Mouse (Mus musculus): ENCODE data around the gene Trim13. TPM values are rescaled to one million over a fixed set of nuclear protein-coding genes. Genes with fewer than 3 reads are reported as not detected.
"Not testable (repeated sequence)": the region's sequence is repeated elsewhere in the genome, so short reads cannot be mapped to it uniquely, and the experiment has no call there.

The Trim13 gene
- polyA plus RNA-seq (2016; fragmentation: Nextera tagmentation; extraction: Ambion mirVana), result 15.2 and 22.6 TPM in 2 replicates

DNA sequence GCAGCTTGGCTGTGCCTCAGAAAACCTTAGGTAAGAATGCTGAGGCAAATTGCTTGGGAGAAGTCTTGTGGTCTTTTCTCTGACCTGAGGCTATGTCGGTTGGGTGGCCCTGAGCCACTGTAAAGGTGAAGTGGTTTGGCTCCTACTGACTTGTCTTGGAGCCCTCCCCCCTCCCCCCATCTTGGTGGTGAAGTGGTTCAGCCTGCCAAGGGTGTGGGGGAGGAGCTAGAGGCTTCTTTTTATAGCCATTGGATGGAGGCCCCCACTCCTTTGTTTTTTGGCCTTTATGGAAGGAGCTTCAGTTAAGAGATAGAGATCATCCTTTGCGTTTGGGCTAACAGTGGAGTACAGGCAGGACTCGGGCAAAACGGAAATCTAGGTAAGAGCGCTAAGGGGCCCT is at the start of gene Trim13:
TSS of gene Trim13 (plus strand) at position 280 of the 400 bp plus-strand sequence.
- 48% methylated on average over 5 of the region's 5 CpGs for WGBS
- Histone ChIP-seq H3K4me3 (peak within 1 kb of the TSS; percentile 74), H3K36me3 (no peaks in the 10 kb centered on the region), H3K9me3 (no peaks in the 10 kb centered on the region), H3K4me1 (replicated peaks) (peaks cover 9% of the 10 kb centered on the region), H3K27me3 (ENCODE audit: insufficient read depth, poor library complexity, severe bottlenecking) (no peaks in the 10 kb centered on the region), H3K27ac (peak within 1 kb of the TSS; percentile 89)
- DNase-seq (ENCODE audit: low spot score), result no peak

DNA sequence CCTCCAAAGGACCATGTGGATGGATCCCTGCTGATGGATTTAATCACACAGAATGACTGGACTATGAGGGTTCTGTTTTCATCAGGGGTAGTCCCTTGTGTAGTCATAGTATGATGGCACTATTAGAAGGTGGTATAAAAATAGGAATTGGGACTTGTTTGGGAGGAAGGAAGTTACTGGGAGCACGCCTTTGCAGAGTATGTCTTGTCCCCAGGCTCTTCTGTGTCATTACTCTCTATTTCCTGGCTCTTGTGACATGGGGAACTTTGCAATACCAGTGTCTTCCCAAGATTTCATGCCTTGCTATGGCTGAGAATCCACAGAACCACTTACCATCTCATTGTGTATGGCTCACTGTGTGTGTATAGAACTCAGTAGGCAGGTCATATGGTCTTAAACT is 49.4 kb upstream of the Trim13 start:
- Histone ChIP-seq H3K27ac (no peak overlapping the region), H3K4me1 (replicated peaks) (no peaks in the 10 kb centered on the region), H3K36me3 (peaks cover 11% of the 10 kb centered on the region; the same call in 1 of the 2 replicates), H3K9me3 (no peaks in the 10 kb centered on the region), H3K4me3 (no peak overlapping the region), H3K27me3 (ENCODE audit: insufficient read depth, poor library complexity, severe bottlenecking) (no peaks in the 10 kb centered on the region)
- 89% methylated on average over 1 of the region's 1 CpGs for WGBS
- DNase-seq (ENCODE audit: low spot score), result no peak

DNA sequence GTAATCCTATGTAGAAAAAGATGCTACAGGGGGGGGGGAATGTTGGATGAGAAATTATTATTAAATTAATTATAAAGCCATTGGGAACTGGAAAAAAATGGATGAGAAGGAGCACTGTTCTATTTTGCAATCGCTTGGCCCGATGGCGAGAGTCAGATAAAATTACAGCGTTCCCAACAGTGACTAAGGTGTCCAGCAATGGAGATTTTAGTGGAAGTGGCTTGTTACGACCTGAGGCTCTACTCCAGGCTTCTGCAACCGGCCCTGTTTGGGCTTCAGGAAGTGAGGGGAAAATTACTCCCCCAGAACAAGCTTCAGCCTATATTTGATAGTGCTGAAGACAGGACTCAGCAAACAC is 42.1 kb upstream of the Trim13 start:
- DNase-seq (ENCODE audit: low spot score), result no peak
- H3K9me3 ChIP-seq, result no peaks in the 10 kb centered on the region
- H3K27ac ChIP-seq, result peak overlapping the region; percentile 90
- WGBS, result 11% methylated on average over 6 of the region's 6 CpGs
- peak overlapping the region; percentile 72 for H3K4me3 ChIP-seq
- H3K4me1 ChIP-seq (replicated peaks), result peaks cover 18% of the 10 kb centered on the region
- H3K36me3 ChIP-seq, result no peaks in the 10 kb centered on the region
- peaks cover 14% of the 10 kb centered on the region for H3K27me3 ChIP-seq (ENCODE audit: insufficient read depth, poor library complexity, severe bottlenecking)

DNA sequence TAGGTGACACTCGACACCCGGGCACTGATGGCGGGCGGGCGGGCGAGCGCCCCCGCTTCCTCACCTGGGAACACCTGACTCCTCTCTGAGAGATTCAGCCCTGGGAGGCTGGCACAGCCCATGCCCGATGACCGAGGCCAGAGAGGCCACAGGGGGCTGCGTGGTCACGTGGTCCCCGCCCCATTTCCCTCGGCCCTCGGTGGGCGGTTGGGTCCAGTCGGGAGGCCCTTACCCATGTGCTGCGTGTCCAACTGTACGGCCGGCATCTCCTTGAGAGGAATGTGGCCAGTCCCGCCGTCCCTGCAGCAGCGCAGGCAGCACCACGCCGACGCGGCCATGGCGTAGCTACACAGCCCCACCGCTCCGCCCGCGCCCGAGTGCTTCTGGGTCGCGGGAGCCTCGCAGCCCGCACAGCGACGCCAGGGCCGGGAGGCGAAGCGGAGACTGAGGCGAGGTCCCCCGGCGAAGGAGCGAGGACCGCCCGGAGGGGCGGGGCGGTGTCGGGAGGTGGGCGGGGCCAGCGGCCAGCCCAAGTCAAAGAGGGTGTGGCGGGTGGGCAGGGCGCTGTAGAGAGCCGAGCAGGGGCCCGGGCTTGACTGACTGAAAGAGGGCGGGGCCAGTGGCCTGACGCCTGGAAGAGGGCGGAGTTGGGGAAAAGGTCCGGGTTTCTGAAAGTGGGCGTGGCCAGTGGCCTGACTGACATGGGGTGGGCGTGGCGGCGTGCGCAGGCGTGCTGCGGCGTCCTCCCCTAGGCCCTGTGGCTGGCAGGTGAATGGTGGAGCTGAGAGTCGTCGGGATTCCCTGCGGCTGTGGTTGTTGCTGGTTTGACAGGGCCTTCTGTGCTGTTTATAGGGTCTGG is 41.5 kb upstream of the Trim13 start, which contains the start of gene Spryd7:
TSS of gene Spryd7 (minus strand) at position 598 of the 859 bp plus-strand sequence.
- H3K27ac ChIP-seq, result peak within 1 kb of the TSS; percentile 90
- under 1% methylated on average over 72 of the region's 72 CpGs for WGBS
- DNase-seq (ENCODE audit: low spot score), result peak; percentile 99
- no peaks in the 10 kb centered on the region for H3K36me3 ChIP-seq
- peaks cover 18% of the 10 kb centered on the region for H3K4me1 ChIP-seq (replicated peaks)
- H3K9me3 ChIP-seq, result no peaks in the 10 kb centered on the region
- H3K27me3 ChIP-seq (ENCODE audit: insufficient read depth, poor library complexity, severe bottlenecking), result peaks cover 14% of the 10 kb centered on the region
- H3K4me3 ChIP-seq, result peak within 1 kb of the TSS; percentile 72

DNA sequence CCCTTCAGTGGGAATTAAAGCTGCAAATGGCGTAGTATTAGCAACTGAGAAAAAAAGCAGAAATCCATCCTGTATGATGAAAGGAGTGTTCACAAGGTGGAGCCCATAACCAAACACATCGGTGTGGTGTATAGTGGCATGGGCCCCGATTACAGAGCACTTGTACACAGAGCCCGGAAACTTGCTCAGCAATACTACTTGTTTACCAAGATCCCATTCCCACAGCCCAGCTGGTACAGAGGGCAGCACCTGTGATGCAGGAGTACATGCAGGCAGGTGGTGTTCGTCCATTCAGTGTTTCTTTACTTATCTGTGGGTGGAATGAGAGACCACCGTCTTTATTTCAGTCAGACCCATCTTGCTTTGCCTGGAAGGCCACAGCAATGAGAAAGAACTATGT is 39.1 kb upstream of the Trim13 start:
- Histone ChIP-seq H3K27me3 (ENCODE audit: insufficient read depth, poor library complexity, severe bottlenecking) (peaks cover 14% of the 10 kb centered on the region), H3K4me3 (no peak overlapping the region), H3K9me3 (no peaks in the 10 kb centered on the region), H3K36me3 (no peaks in the 10 kb centered on the region), H3K27ac (no peak overlapping the region), H3K4me1 (replicated peaks) (peaks cover 18% of the 10 kb centered on the region)
- 91% methylated on average over 6 of the region's 6 CpGs for WGBS
- no peak for DNase-seq (ENCODE audit: low spot score)

DNA sequence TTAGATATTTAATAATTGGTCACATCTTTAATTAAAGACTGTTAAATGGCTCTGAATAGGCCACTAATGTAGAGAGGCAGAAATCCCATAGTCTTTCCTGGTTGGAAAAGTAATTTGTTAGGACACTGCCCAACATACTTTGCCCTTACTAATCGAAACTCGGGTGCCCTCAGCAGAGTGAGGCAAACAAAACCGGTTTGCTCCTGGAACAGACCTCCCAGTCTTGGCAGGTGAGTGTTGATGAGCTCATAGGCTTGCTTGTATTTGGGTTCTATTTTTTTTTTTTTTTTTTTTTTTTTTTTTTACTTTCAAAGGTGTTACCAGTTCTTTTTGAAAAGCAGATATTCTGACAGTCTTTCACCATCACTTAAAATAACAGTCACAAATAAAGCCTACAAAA is 38.2 kb upstream of the Trim13 start:
- Histone ChIP-seq H3K4me3 (no peak overlapping the region), H3K27ac (no peak overlapping the region), H3K4me1 (replicated peaks) (peaks cover 18% of the 10 kb centered on the region), H3K27me3 (ENCODE audit: insufficient read depth, poor library complexity, severe bottlenecking) (peaks cover 14% of the 10 kb centered on the region), H3K36me3 (no peaks in the 10 kb centered on the region), H3K9me3 (no peaks in the 10 kb centered on the region)
- no peak for DNase-seq (ENCODE audit: low spot score)
- 69% methylated on average over 3 of the region's 3 CpGs for WGBS

DNA sequence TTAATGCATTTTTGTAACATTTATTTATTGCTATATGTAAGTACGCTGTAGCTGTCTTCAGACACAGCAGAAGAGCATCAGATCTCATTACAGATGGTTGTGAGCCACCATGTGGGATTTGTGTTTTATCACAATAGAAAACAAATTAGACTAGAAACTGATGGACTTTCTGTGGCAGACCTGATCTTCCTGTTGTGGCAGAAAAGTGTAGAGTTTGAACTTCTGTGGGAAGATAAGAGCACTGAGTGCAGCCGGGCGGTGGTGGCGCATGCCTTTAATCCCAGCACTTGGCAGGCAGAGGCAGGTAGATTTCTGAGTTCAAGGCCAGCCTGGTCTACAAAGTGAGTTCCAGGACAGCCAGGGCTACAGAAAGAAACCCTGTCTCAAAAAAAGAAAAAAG is 31.8 kb upstream of the Trim13 start:
- DNase-seq (ENCODE audit: low spot score); H3K9me3 ChIP-seq; H3K4me1 ChIP-seq (replicated peaks); H3K36me3 ChIP-seq; H3K4me3 ChIP-seq; H3K27ac ChIP-seq; H3K27me3 ChIP-seq (ENCODE audit: insufficient read depth, poor library complexity, severe bottlenecking): not testable (repeated sequence)
- 96% methylated on average over 4 of the region's 4 CpGs for WGBS

DNA sequence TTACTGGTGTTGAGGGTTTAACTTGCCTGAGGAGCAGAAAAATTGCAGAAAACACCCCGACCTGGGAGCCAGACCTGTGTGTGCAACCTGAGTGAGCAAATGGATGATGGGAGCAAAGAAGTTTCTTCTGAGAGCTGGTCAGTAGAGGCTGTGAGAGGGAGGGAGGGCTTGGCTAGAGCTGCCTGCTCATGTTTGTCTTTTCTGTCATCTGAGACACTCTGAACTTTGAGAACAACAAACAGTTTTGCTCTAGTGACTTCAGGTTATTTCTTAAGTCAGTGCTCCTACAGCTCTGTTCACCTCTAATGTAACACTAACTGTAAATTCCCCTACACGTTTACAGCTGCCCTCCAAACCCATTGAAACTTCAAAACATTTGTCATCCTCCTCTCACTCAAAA is 28.7 kb upstream of the Trim13 start:
- Histone ChIP-seq H3K9me3 (no peaks in the 10 kb centered on the region), H3K36me3 (no peaks in the 10 kb centered on the region), H3K27me3 (ENCODE audit: insufficient read depth, poor library complexity, severe bottlenecking) (no peaks in the 10 kb centered on the region), H3K4me1 (replicated peaks) (no peaks in the 10 kb centered on the region), H3K27ac (no peak overlapping the region), H3K4me3 (no peak overlapping the region)
- WGBS, result 71% methylated on average over 2 of the region's 2 CpGs
- no peak for DNase-seq (ENCODE audit: low spot score)

DNA sequence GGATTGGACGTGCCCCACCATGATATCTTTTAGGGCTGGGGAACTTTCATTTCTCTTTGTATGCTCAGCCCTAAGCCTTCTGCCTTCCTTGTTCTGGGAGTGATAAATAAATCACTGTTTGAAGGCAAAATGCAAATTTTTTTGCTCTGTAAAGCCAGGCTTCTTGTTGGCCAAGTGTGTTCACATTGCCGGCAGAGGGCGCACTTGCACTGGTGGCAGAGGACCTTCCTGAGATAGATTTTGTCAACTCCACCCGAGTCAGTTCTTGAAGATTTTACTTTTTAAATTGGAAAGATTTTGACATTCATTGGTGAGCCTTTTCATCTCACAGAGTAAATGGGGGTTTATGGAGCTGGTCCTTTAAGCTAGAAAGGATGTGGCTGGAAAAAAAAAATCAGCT is 26.7 kb upstream of the Trim13 start:
- no peaks in the 10 kb centered on the region for H3K36me3 ChIP-seq
- DNase-seq (ENCODE audit: low spot score), result peak; percentile 81
- no peak overlapping the region for H3K27ac ChIP-seq
- no peaks in the 10 kb centered on the region for H3K9me3 ChIP-seq
- H3K4me1 ChIP-seq (replicated peaks), result no peaks in the 10 kb centered on the region
- no peak overlapping the region for H3K4me3 ChIP-seq
- 19% methylated on average over 4 of the region's 4 CpGs for WGBS
- no peaks in the 10 kb centered on the region for H3K27me3 ChIP-seq (ENCODE audit: insufficient read depth, poor library complexity, severe bottlenecking)

DNA sequence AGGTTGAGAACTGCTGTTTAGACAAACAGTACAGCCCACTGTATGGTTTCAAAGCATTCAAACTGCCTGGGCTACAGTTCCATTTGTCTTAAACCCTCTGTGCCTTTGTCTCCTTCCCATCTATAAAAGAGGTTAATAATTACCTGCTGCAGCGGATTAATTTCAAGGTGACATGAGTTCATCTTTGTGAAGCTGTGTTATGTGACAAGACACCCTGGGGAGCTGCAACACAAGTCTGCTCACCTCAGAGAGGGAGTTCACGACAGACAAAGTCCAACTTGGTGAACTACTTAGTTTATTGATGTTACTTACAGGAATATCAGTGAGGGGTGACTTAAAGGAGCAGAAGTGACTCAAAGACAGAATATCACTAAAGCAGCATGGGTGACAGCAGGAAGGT is 25.9 kb upstream of the Trim13 start:
- Histone ChIP-seq H3K4me1 (replicated peaks) (no peaks in the 10 kb centered on the region), H3K9me3 (no peaks in the 10 kb centered on the region)
- WGBS, result 72% methylated on average over 2 of the region's 2 CpGs

DNA sequence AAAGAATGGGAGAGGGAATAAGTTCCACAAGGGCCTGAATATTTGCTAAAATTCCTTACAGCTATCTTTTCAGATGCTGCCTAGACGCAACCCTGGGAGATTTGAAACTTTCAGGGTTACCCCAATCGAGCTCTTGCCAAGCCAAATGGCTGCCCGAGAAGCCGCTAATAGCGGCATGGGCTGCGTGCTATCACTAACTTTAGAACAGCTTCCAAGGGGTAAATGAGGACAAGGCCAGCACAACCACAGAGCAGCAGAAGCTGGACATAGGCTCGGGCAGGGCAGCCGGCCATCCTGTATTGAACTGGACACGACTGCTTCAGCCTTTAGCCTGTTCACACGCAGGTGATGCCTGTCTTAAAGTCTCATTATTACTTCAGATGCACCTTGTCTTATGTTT is 23.0 kb upstream of the Trim13 start:
- 90% methylated on average over 10 of the region's 10 CpGs for WGBS
- H3K27me3 ChIP-seq (ENCODE audit: insufficient read depth, poor library complexity, severe bottlenecking), result no peaks in the 10 kb centered on the region
- H3K36me3 ChIP-seq, result no peaks in the 10 kb centered on the region
- DNase-seq (ENCODE audit: low spot score), result no peak
- no peaks in the 10 kb centered on the region for H3K4me1 ChIP-seq (replicated peaks)
- H3K4me3 ChIP-seq, result no peak overlapping the region
- no peak overlapping the region for H3K27ac ChIP-seq
- H3K9me3 ChIP-seq, result no peaks in the 10 kb centered on the region

More for the DNA sequence above, 25.9 kb upstream of the Trim13 start:
- Histone ChIP-seq H3K36me3 (no peaks in the 10 kb centered on the region), H3K27ac (no peak overlapping the region), H3K4me3 (no peak overlapping the region), H3K27me3 (ENCODE audit: insufficient read depth, poor library complexity, severe bottlenecking) (no peaks in the 10 kb centered on the region)
- no peak for DNase-seq (ENCODE audit: low spot score)

DNA sequence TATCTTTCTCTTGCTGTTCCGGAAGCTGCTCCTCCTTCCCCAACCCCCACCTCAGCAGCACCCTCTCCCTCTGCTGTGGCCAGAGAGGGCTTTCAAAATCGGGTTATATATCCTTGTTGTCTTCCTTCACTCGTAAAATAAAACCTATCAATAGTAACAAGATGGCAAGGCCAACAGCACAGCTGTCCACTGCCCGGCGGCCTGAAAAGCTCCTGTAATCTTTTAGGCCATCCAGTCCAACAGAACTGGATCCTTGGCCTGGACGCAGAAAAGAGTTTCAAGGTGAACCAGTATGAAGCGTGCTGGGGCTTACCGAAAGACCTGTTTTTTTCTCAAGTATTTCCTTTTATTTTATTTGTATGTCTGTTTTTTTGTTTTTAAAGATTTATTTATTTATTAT is 22.1 kb upstream of the Trim13 start:
- no peak overlapping the region for H3K4me3 ChIP-seq
- H3K9me3 ChIP-seq, result no peaks in the 10 kb centered on the region
- no peaks in the 10 kb centered on the region for H3K4me1 ChIP-seq (replicated peaks)
- 90% methylated on average over 8 of the region's 8 CpGs for WGBS
- DNase-seq (ENCODE audit: low spot score), result no peak
- no peaks in the 10 kb centered on the region for H3K36me3 ChIP-seq
- H3K27me3 ChIP-seq (ENCODE audit: insufficient read depth, poor library complexity, severe bottlenecking), result no peaks in the 10 kb centered on the region
- no peak overlapping the region for H3K27ac ChIP-seq

DNA sequence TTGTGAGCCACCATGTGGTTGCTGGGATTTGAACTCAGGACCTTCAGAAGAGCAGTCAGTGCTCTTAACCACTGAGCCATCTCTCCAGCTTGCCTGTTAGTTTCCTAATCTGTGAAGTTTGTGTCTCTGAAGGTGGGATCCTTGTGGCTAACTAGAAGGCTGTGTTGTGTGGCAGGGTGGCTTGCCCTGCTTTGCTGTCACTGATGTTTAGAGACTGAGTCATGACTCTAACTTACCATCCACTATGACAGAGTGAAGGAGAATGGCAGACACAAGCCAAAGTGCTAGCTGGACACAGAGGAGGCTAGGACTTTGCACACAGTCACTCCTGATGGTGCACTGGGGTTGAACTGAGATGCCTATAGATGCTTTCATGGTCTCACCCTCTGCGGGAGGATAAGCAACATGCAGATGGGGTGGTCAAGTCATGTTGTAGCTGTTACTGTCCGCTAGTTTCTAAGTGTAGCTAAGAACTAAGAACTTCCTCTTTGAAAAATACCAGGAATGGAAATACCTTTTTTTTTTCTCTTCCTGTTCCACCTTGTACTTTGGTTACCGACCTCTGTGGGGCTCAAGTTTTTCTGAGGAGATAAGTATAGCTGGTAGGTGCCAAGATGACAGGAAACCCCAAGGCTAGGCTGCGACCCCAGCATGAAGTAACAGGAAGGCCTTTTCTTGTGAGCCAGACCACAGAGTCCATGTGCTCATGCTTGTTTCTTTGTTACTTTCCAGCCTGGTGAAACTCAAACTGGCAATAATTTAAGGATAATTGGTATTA is 8.6 kb upstream of the Trim13 start:
- Histone ChIP-seq H3K4me3 (no peak overlapping the region), H3K36me3 (no peaks in the 10 kb centered on the region), H3K27me3 (ENCODE audit: insufficient read depth, poor library complexity, severe bottlenecking) (no peaks in the 10 kb centered on the region), H3K9me3 (no peaks in the 10 kb centered on the region), H3K4me1 (replicated peaks) (no peaks in the 10 kb centered on the region), H3K27ac (no peak overlapping the region)
- 84% methylated on average over 4 of the region's 4 CpGs for WGBS
- no peak for DNase-seq (ENCODE audit: low spot score)
